Mouse (Mus musculus) megakaryocyte, embryonic 14.5 days (primary cell): ENCODE data around the gene Kbtbd13. TPM values are rescaled to one million over a fixed set of nuclear protein-coding genes. Genes with fewer than 3 reads are reported as not detected.
A peak's percentile ranks its signal among the peaks of the same experiment; 100 is the strongest.

Experiments used
- H3K27me3 ChIP-seq: replicated peaks from 2 replicates; pipeline ENCODE3; 2012; ENCODE audit warnings: inconsistent platforms
- H3K36me3 ChIP-seq: replicated peaks from 2 replicates; pipeline ENCODE3; 2012; ENCODE audit warnings: low read length, inconsistent platforms, mixed read lengths
- H3K4me1 ChIP-seq: 2 replicates; pipeline ENCODE4 v1.6.1; 2012; ENCODE audit warnings: inconsistent platforms
- H3K4me3 ChIP-seq: replicated peaks from 2 replicates; pipeline ENCODE3; 2012; ENCODE audit warnings: moderate library complexity, mild to moderate bottlenecking, inconsistent platforms
- H3K9me3 ChIP-seq: 2 replicates; pipeline ENCODE4 v1.6.1; 2012; ENCODE audit warnings: inconsistent platforms
- FLI1 ChIP-seq: IDR thresholded peaks from 2 replicates; pipeline ENCODE4 v1.6.1; 2012; ENCODE audit warnings: low read length, inconsistent platforms, mixed read lengths
- GATA1 ChIP-seq: IDR thresholded peaks from 3 replicates; pipeline ENCODE4 v1.6.1; 2012; ENCODE audit warnings: mixed read lengths, low read length, inconsistent platforms, borderline replicate concordance
- polyA plus RNA-seq: library from polyadenylated mRNA; stranded (reverse); fragments of >175 nt; gene quantifications from 2 replicates; pipeline ENCODE4 v1.2.3, GENCODE M21; 2012; ENCODE audit warnings: low replicate concordance; ENCODE audit not compliant: insufficient read depth

Gene Kbtbd13
- polyA plus RNA-seq, 1 experiment = not detected

DNA sequence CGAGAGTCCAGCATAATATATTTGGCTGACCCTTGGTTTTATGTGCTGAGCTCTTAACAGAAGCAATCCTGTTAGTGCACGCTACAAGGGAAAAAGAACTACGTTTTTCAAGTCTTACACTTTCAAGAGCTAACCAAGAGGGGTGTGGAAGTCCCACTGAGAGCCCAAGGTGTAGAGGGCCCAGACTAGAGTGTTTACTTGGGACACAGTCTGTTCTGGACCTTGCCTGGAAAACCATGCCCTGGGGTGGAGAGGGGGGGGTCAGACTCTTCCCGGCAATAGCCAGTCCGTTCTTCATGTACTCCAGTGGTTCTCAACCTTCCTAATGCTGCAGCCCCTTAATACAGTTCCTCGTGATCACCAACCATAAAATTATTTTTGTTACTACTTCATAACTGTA lies 8.5 kb upstream of the Kbtbd13 start:
- no peaks in the 10 kb centered on the region for H3K9me3 ChIP-seq
- H3K27me3 ChIP-seq = peaks cover 77% of the 10 kb centered on the region
- TF ChIP-seq GATA1 (no peak), FLI1 (no peak)
- H3K4me3 ChIP-seq = no peak overlapping the region
- H3K4me1 ChIP-seq = peaks cover 15% of the 10 kb centered on the region
- no peaks in the 10 kb centered on the region for H3K36me3 ChIP-seq

DNA sequence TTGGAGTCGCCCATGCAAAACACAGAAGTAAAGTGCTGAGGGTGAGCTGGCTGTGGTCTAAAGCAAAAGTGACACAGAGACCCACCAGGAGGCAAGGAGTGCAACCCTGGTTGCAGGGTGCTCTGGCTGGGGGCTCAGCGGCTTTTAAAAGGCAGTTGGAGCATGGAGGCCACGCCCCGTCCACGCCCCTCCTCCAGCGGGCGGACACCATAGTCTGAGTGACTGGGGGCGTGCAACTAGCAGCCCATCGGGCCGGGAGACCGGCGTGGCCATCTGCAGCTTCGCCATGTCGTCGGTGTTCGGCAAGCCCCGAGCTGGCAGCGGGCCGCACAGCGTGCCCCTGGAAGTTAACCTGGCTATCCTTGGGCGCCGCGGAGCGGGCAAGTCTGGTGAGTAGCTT lies 6.8 kb upstream of the Kbtbd13 start, which contains the start of gene Rasl12:
Gene Rasl12 (plus strand): TSS at position 228 of the 400 bp plus-strand sequence.
- peaks cover 79% of the 10 kb centered on the region for H3K27me3 ChIP-seq
- no peaks in the 10 kb centered on the region for H3K36me3 ChIP-seq
- no peaks in the 10 kb centered on the region for H3K9me3 ChIP-seq
- peak within 1 kb of the TSS; percentile 91 for H3K4me3 ChIP-seq
- TF ChIP-seq GATA1 (no peak), FLI1 (no peak)
- H3K4me1 ChIP-seq = peaks cover 16% of the 10 kb centered on the region

GRCm38 (mm10) chr9:65394360-65394759 lies 2.9 kb upstream of the Kbtbd13 start:
- H3K4me1 ChIP-seq = peaks cover 35% of the 10 kb centered on the region
- H3K9me3 ChIP-seq = peaks cover 12% of the 10 kb centered on the region
- no peak for TF ChIP-seq FLI1
- TF ChIP-seq GATA1 = no peak
- H3K36me3 ChIP-seq = no peaks in the 10 kb centered on the region
- no peak overlapping the region for H3K4me3 ChIP-seq
- H3K27me3 ChIP-seq = peaks cover 91% of the 10 kb centered on the region

DNA sequence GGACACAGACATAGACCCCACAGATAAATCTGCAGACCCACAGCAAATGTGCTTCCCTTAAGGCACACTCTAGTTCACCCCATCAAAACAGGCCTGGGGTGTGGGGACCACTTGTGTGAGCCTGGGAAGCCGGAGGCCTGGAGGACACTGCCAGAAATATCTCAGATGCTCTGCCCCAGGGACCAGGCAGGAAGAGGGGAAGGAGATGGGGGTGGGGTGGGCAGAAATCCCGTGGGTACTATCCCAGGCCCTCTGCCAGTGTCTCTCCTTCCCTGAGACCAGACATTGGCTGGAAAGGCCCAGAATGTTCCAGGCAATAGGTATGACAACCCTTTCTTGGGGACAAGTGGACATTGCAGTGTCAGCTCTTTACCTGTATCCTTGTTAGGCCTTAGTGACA lies 2.2 kb upstream of the Kbtbd13 start:
- Histone ChIP-seq H3K9me3 (peaks cover 12% of the 10 kb centered on the region), H3K4me3 (no peak overlapping the region), H3K27me3 (peaks cover 91% of the 10 kb centered on the region), H3K4me1 (peaks cover 32% of the 10 kb centered on the region), H3K36me3 (no peaks in the 10 kb centered on the region)
- TF ChIP-seq GATA1 = no peak
- TF ChIP-seq FLI1 = no peak

DNA sequence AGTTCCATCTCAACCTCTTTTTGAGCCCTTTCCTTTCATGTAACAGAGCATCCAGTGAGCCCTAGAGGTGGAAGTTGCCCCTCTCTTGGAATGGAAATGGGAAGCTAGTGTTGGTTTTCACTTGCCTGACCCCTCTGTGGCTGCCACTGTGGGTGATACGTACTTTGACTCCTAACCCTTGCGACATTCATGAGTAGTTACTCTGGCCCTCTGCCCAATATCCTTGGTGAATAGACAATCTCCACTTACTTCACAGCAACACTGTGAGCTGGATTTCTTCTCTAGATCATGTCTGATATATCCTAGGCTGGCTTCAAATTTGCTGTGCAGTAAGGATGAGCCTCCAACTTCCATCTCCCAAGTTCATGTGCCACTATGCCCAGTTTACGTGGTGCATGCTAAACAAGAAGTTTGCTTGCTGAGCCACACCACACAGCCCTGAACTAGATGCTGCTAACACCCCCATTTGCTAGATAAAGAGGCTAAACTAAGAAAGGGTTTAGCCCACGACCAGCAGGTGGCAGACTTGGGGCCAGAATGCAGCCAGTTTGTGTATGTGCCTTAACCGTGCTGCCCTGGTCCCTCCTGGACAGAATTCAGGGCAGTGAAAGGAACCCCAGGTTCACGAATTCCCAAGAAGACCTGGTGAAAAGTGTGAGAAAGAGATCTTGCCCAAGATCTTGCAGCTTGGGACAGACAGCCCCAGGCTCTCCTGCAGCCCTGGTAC lies 1.3 kb upstream of the Kbtbd13 start:
- H3K27me3 ChIP-seq = peaks cover 88% of the 10 kb centered on the region
- H3K9me3 ChIP-seq = peaks cover 12% of the 10 kb centered on the region
- no peak overlapping the region for H3K4me3 ChIP-seq
- no peaks in the 10 kb centered on the region for H3K36me3 ChIP-seq
- peaks cover 24% of the 10 kb centered on the region for H3K4me1 ChIP-seq
- no peak for TF ChIP-seq FLI1
- no peak for TF ChIP-seq GATA1

- TF ChIP-seq GATA1 (no peak), FLI1 (no peak)
- H3K9me3 ChIP-seq = peaks cover 16% of the 10 kb centered on the region
- peaks cover 30% of the 10 kb centered on the region for H3K4me1 ChIP-seq
- no peaks in the 10 kb centered on the region for H3K36me3 ChIP-seq
- peaks cover 81% of the 10 kb centered on the region for H3K27me3 ChIP-seq
- H3K4me3 ChIP-seq = peak overlapping the region; percentile 89
Observed at GRCm38 (mm10) chr9:65390752-65391612, 470 bp downstream of the Kbtbd13 start.

DNA sequence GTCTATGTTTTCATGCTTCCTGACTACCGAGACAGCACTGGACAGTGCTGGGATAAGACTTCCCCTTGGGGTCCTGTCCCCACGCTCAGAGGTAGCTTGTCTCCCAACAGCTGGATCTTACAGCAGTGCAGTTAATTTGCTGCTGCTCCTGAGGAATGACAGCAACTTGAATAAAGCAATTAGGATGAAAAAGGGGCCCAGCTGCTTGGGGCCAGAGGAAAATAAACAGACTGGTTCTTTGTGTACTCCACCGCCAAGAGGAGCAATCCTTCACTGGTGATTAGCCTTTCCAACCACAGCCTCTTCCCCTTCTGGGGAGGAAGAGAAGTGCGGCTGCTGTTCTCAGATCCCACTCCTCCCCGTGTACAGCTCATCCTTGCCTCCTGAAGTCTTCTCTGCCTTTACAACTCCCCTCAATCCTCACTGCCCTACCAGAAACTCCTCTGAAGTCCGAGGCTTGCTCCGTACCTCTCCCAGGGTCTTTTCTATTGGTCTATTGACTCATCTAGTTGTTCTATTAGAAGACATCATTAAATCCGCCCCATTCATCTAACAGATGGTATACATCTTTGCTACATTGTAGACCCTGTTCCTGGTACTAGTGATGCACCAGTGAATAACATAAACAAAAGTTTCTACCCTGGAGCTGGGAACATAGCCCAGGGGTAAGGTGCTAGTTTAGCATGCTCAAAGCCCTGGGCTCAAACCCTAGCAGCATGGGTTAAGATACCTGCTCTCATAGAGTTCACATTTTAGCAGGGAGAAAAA lies 4.9 kb downstream of the Kbtbd13 start:
- Histone ChIP-seq H3K36me3 (no peaks in the 10 kb centered on the region), H3K4me3 (no peak overlapping the region), H3K4me1 (peaks cover 23% of the 10 kb centered on the region), H3K27me3 (peaks cover 70% of the 10 kb centered on the region), H3K9me3 (peaks cover 16% of the 10 kb centered on the region)
- no peak for TF ChIP-seq GATA1
- no peak for TF ChIP-seq FLI1

GRCm38 (mm10) chr9:65384276-65384675 lies 7.2 kb downstream of the Kbtbd13 start:
- peaks cover 54% of the 10 kb centered on the region for H3K27me3 ChIP-seq

GRCm38 (mm10) chr9:65382751-65383097 lies 8.7 kb downstream of the Kbtbd13 start:
- TF ChIP-seq GATA1 (no peak), FLI1 (no peak)
- Histone ChIP-seq H3K9me3 (peaks cover 4% of the 10 kb centered on the region; the same call in 1 of the 2 replicates), H3K4me1 (peaks cover 27% of the 10 kb centered on the region), H3K36me3 (no peaks in the 10 kb centered on the region), H3K4me3 (no peak overlapping the region), H3K27me3 (peaks cover 48% of the 10 kb centered on the region)

More at GRCm38 (mm10) chr9:65384276-65384675, 7.2 kb downstream of the Kbtbd13 start:
- Histone ChIP-seq H3K9me3 (peaks cover 4% of the 10 kb centered on the region; the same call in 1 of the 2 replicates), H3K4me3 (no peak overlapping the region), H3K36me3 (no peaks in the 10 kb centered on the region), H3K4me1 (peaks cover 27% of the 10 kb centered on the region)
- TF ChIP-seq GATA1 (no peak), FLI1 (no peak)
